Mouse (Mus musculus): ENCODE data around the gene Itgb8.
A peak's percentile ranks its signal among the peaks of the same experiment; 100 is the strongest.

The Itgb8 gene

DNA sequence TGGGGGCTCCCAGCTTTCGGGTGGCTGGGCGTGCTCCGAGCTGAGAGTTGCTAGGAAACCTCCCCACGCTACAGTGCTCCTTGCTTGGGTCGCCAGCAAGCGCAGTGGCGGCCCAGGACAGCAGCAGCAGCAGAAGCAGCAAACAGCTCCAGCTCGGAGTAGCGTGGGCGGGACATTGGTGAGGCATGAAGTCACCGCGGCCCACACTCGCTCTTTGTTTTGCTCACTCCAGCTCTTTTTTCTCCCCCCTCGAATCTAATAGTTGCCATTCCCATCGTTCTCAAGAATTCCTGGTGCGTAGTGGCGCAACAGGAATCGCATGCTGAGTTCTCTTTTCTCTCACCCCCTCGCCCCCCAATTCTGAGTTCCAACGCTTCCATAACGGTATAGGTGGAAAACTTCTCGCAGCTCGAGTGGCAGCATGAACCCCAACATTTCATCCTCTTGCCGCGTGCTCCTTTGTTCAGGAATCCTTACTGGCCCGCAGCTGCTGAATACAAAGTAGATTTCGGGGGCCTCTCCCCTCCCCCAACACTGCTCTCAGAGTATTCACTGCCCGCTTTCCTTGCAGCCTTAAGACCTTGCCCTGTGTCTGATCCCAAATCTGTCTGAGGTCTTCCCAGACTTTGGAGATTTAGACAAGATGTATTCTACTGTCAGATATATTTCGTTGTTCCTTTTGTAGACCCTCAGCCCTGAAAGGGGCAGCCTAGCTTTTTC lies at the start of gene Itgb8:
Gene Itgb8 (minus strand): TSS at position 107 of the 720 bp plus-strand sequence.
- DNase-seq, result no peak

GRCm38 (mm10) chr12:119276282-119276681 lies 37.7 kb upstream of the Itgb8 start:
- no peak for DNase-seq

- no peak for DNase-seq
Observed at GRCm38 (mm10) chr12:119273605-119274004, 35.0 kb upstream of the Itgb8 start.

DNA sequence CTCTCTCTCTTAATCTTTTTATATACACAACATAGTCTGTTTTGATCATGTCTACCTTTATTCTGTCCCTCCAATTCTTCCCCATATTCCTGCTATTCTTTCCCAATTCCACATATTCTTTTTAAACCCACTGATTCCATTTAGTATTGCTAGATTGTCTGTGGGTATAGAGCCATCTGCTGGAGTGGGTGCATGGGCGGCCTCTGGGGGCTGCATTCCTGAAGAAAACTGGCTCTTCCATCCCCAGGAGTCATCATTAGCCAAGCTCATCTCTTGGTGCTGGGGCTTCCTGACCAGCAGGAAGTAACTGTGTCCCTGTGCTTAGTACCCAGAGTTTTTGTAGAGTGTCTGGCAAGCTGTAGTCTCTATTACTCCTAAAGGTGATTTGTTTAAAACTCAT lies 33.4 kb upstream of the Itgb8 start:
- no peak for DNase-seq

GRCm38 (mm10) chr12:119270036-119270435 lies 31.4 kb upstream of the Itgb8 start:
- no peak for DNase-seq

DNA sequence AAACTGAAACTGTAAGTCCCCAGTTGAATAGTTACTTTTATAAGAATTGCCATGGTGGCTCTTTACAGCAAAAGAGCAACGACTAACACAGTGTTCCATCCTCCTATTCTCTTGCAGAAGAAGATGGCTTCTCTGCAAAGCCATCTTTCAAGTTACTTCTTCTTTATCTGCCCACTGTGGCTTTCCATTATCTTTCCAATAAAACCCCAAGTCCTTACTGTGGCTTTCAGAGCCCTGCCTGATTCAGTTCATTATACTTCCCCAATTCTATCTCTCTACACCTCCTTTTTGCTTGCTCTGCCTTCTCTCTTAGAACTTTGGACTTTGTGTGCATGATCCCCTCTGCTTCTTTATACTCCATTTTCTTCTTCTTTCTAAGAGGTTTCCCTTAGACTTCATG lies 30.1 kb upstream of the Itgb8 start:
- DNase-seq, result no peak

GRCm38 (mm10) chr12:119264506-119264905 lies 25.9 kb upstream of the Itgb8 start:
- no peak for DNase-seq

GRCm38 (mm10) chr12:119248581-119248980 lies 10.0 kb upstream of the Itgb8 start:
- DNase-seq, result peak; percentile 26

- DNase-seq, result peak; percentile 59
Observed at GRCm38 (mm10) chr12:119241071-119241470, 2.5 kb upstream of the Itgb8 start.

DNA sequence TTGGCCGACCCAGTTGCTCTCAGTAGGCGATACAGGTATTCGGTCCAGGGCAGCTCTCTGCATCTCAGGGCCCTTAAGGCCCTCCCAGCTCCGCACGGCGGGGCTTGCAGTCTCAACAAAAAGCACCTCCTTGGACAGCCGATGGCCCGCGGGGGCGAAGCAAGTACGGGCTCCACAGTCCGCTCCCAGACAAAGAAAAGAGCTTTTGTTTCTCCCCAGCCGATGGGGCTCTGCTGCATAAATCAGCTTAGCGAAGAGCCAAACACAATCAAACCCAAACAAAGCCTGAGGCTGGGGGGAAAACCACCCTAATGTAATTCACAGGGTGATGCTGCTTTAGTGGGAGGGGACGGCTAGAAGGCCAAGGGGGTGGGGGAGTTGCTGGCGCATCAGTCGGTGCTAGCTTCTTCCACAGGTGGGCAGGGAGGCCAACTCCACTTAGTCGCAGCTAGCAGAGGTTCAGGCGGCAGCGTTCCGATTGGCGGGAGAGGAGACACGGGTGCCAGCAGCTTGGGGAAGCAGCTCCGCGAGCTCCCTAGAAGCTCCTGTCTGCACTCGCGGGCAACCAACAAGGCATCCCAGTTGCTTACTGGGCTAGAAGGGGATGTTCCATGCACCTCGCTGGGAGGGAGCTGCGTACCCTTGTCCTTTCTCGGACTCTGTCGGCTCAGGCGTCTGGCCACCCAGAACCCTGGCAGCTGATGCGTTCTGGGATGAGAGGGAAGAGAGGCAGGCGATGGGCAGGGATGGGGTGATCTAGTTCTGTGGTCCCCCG lies 494 bp downstream of the Itgb8 start:
- peak; percentile 92 for DNase-seq

DNA sequence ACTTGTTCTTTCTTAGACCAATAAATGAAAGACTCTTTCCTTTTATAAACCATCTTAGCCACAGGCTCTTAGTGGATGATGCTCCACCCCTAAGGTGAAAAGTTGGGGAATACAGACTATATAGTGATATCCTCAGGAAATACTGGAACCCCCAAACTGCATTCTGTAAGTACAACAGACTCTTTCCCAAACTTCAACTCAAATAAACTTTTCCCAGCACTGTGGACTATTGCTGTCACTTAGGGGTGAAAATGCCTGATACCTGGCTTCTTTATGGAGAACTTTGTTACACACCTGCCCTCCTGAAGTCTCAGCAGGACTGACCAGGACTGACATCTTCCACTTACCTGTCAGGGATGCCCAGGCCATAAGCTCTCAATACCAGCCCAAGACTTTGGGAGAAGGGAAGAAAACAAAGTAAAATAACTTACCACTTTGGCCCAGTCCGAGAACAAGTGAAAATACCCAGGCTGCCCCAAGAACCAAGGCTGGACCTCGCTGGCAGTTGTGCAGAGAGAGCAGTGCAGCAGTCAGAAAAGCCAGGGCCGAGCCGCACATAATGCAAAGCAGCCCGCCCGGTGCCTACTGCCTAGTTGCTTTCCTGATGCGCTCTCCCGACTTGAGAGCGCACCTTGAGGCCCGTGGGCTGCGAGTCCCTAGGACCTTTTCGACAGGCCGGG lies 1.2 kb downstream of the Itgb8 start:
- DNase-seq, result no peak

DNA sequence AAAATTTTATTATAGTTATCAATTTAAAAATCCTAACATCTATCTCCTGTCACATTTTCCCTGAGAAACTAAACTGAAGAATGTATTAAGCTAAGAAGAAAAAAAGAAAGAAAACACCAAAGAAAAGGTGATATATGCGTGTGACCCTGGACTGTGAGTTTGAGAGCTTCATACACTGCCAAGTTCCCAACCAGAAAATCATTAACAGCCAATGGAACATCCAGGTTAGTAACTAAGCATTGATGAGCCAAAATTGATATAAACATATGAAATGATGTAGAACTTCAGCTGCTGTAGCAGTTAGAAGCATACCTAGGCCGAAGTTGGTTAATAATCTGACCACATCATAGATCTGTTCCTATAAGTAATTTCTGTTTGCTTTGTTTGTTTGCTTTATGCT lies 6.8 kb downstream of the Itgb8 start:
- no peak for DNase-seq

DNA sequence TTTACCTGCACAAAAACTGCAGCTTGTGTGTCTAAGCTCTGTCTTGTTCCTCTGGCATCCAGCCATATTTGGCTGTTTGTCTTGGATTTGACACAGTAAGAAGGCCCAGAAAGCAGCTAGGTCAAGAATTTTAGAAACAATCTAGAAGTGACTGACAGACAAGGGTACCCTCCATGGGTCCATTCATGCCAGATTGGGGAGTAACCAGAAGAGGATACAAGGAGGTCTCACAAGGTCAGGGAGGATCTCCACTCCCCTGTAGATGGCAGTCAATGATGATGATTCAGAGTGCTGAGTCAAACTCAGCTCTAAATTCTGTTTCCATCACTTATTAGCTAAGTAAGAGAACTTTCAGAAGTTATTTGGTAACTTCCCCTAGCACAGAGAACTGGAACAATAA lies 8.2 kb downstream of the Itgb8 start:
- DNase-seq, result no peak

- DNase-seq, result peak; percentile 21
Observed at GRCm38 (mm10) chr12:119229601-119230000, 9.0 kb downstream of the Itgb8 start.

DNA sequence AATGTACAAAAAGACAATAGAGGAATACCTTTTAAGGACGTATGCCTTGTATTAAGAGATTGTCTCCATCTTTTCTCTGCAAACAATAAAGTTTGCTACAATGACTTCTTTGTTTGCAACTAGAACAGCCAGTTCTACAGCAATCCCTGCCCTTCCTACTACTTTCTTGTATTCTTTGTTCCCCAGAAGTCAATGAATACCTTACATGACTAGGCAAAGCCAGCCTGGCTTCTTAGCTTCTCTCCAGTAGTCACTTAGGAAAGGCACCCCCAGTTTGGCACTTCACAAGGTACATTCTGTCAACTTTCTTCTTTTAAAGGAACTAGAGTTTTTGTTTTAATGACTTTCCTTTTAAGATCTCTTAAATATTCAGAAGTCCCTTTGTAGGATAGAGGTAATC lies 10.7 kb downstream of the Itgb8 start:
- DNase-seq, result no peak

GRCm38 (mm10) chr12:119224699-119225098 lies 13.9 kb downstream of the Itgb8 start:
- no peak for DNase-seq

- DNase-seq, result no peak
Observed at GRCm38 (mm10) chr12:119219409-119219808, 19.2 kb downstream of the Itgb8 start.

DNA sequence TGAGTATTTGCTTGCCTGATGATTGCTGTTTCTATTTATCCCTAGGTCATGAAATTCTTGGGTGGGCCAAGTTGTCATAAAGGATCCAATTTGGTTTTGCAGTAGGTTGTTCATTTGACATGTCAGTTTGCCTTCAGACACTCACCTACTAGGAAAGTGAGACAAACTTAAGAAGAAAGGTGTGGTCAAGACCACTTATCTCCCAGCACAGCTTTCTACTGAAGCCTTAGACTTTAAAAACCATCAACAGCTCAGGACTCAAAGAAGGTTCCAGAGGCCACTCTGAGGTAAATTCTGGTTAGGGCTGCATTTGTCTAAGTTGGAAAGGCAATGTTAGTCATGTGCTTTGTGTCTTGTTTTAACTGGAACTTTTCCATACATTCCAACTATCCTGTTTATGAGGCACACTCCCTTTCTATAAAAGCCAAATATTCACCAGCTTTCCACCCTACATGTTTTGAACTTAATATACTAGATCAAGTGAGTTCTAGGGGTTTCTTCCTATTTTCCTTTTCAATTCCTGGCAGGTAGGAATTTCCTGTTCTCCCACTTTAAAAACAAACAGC lies 20.8 kb downstream of the Itgb8 start:
- DNase-seq, result no peak

GRCm38 (mm10) chr12:119215225-119215624 lies 23.4 kb downstream of the Itgb8 start:
- no peak for DNase-seq

- DNase-seq, result no peak
Observed at GRCm38 (mm10) chr12:119211533-119211932, 27.1 kb downstream of the Itgb8 start.

- no peak for DNase-seq
Observed at GRCm38 (mm10) chr12:119210590-119210989, 28.0 kb downstream of the Itgb8 start.

- no peak for DNase-seq
Observed at GRCm38 (mm10) chr12:119210073-119210425, 28.6 kb downstream of the Itgb8 start.

DNA sequence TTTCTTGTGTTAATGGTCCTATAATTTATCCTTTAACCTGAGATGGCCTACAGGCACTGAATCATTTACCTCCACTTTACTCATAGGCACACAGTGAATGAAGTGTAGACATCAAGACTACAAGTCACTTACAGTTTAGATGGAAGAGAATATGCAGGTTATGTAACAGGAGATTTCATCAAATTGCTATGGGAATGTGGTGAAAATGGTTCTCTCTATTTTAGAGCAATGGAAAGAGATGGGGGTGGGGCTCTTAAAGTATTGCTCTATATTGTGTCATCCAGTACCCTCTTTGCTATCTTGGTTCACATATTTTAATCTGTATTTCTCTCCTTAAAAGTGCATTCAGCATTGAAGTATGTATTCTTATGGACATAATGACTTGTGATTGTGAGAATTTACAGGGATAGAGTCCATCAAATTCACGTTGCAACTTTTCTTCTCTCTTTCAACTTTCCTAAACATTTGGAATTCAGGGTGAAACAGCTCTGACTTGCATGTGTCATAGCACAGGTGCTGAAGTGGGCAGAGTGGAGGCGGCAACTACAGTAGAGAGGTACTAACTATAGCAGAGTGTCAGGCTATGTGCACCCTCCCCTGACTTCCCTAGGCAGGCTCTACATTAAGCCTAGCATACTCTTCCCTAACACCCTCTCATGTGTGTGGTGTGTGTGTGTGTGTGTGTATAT lies 29.1 kb downstream of the Itgb8 start:
- DNase-seq, result no peak

Measured in retina, postnatal 1 day (tissue).